Mouse (Mus musculus): ENCODE measurements at regions not wholly inside any gene's neighbourhood (a gene's known extent, or its start where the extent isn't known, plus 50 kb on each side); places are given as distances from the start of the nearest gene placed in this dataset.

- no peak for DNase-seq (ENCODE audit: low spot score)
Observed at GRCm38 (mm10) chr16:21274012-21274528, 69.5 kb downstream of the Ephb3 start.

GRCm38 (mm10) chr16:21277789-21278342 is 73.3 kb downstream of the Ephb3 start:
- no peak for DNase-seq (ENCODE audit: low spot score)

- no peak for DNase-seq (ENCODE audit: low spot score)
Observed at GRCm38 (mm10) chr16:21278387-21278786, 73.8 kb downstream of the Ephb3 start.

- no peak for DNase-seq (ENCODE audit: low spot score)
Observed at GRCm38 (mm10) chr16:21280200-21280627, 75.7 kb downstream of the Ephb3 start.

- no peak for DNase-seq (ENCODE audit: low spot score)
Observed at GRCm38 (mm10) chr16:21281958-21282730, 77.6 kb downstream of the Ephb3 start.

- no peak for DNase-seq (ENCODE audit: low spot score)
Observed at GRCm38 (mm10) chr16:21286099-21286498, 81.5 kb downstream of the Ephb3 start.

- peak; percentile 12 for DNase-seq (ENCODE audit: low spot score)
Observed at GRCm38 (mm10) chr16:21289528-21289927, 85.0 kb downstream of the Ephb3 start.

GRCm38 (mm10) chr16:21293010-21293409 is 88.5 kb downstream of the Ephb3 start:
- DNase-seq (ENCODE audit: low spot score) = no peak

- no peak for DNase-seq (ENCODE audit: low spot score)
Observed at GRCm38 (mm10) chr16:21293569-21293968, 89.0 kb downstream of the Ephb3 start.

GRCm38 (mm10) chr16:21294677-21295411 is 90.3 kb downstream of the Ephb3 start:
- DNase-seq (ENCODE audit: low spot score) = peak; percentile 34

GRCm38 (mm10) chr16:21295956-21296733 is 91.6 kb downstream of the Ephb3 start:
- DNase-seq (ENCODE audit: low spot score) = no peak

- DNase-seq (ENCODE audit: low spot score) = no peak
Observed at GRCm38 (mm10) chr16:21296786-21297185, 92.2 kb downstream of the Ephb3 start.

- DNase-seq (ENCODE audit: low spot score) = no peak
Observed at GRCm38 (mm10) chr16:21298866-21299265, 94.3 kb downstream of the Ephb3 start.

- DNase-seq (ENCODE audit: low spot score) = no peak
Observed at GRCm38 (mm10) chr16:21305859-21306258, 101.3 kb downstream of the Ephb3 start.

GRCm38 (mm10) chr16:21308513-21308912 is 104.0 kb downstream of the Ephb3 start:
- DNase-seq (ENCODE audit: low spot score) = no peak

- peak; percentile 68 for DNase-seq (ENCODE audit: low spot score)
Observed at GRCm38 (mm10) chr16:21310636-21311615, 106.4 kb downstream of the Ephb3 start.

GRCm38 (mm10) chr16:21311781-21312180 is 107.2 kb downstream of the Ephb3 start:
- no peak for DNase-seq (ENCODE audit: low spot score)

GRCm38 (mm10) chr16:21315751-21316151 is 107.2 kb upstream of the Vps8 start:
- no peak for DNase-seq (ENCODE audit: low spot score)

GRCm38 (mm10) chr16:21318009-21318639 is 104.8 kb upstream of the Vps8 start:
- DNase-seq (ENCODE audit: low spot score) = no peak
